Mouse (Mus musculus): ENCODE measurements around the gene Vtn.

Vtn gene

GRCm38 (mm10) chr11:78499004-78499403 lies at the start of gene Vtn:
Vtn (plus strand) TSS chr11:78499091.
- no peak for DNase-seq (ENCODE audit: low spot score in 2 of 2)

GRCm38 (mm10) chr11:78450337-78450736 lies 48.6 kb upstream of the Vtn start:
- no peak for DNase-seq (ENCODE audit: low spot score in 2 of 2)

- peak; percentile 35 to 66 for DNase-seq (ENCODE audit: low spot score in 2 of 2)
Measured at GRCm38 (mm10) chr11:78453675-78454074, 45.2 kb upstream of the Vtn start.

- no peak for DNase-seq (ENCODE audit: low spot score in 2 of 2)
Measured at GRCm38 (mm10) chr11:78454276-78454675, 44.6 kb upstream of the Vtn start.

GRCm38 (mm10) chr11:78455308-78455707 lies 43.6 kb upstream of the Vtn start:
- peak; percentile 28 to 48 for DNase-seq (ENCODE audit: low spot score in 2 of 2)

- DNase-seq (ENCODE audit: low spot score in 2 of 2) = no peak
Measured at GRCm38 (mm10) chr11:78458740-78459139, 40.2 kb upstream of the Vtn start.

- DNase-seq (ENCODE audit: low spot score in 2 of 2) = no peak
Measured at GRCm38 (mm10) chr11:78461894-78462293, 37.0 kb upstream of the Vtn start.

- no peak for DNase-seq (ENCODE audit: low spot score in 2 of 2)
Measured at GRCm38 (mm10) chr11:78462669-78463068, 36.2 kb upstream of the Vtn start.

GRCm38 (mm10) chr11:78463286-78464036 lies 35.4 kb upstream of the Vtn start:
- DNase-seq (ENCODE audit: low spot score in 2 of 2) = no peak

GRCm38 (mm10) chr11:78465116-78465515 lies 33.8 kb upstream of the Vtn start:
- DNase-seq (ENCODE audit: low spot score in 2 of 2) = no peak

- DNase-seq (ENCODE audit: low spot score in 2 of 2) = peak; percentile 72 to 82
Measured at GRCm38 (mm10) chr11:78465568-78466180, 33.2 kb upstream of the Vtn start, which contains the start of gene Slc46a1. Slc46a1 (plus strand) TSS chr11:78465697.

- no peak for DNase-seq (ENCODE audit: low spot score in 2 of 2)
Measured at GRCm38 (mm10) chr11:78466242-78466912, 32.5 kb upstream of the Vtn start.

GRCm38 (mm10) chr11:78467515-78467914 lies 31.4 kb upstream of the Vtn start:
- DNase-seq (ENCODE audit: low spot score in 2 of 2) = no peak

GRCm38 (mm10) chr11:78467932-78468331 lies 31.0 kb upstream of the Vtn start:
- no peak for DNase-seq (ENCODE audit: low spot score in 2 of 2)

GRCm38 (mm10) chr11:78471326-78472103 lies 27.4 kb upstream of the Vtn start:
- no peak for DNase-seq (ENCODE audit: low spot score in 2 of 2)

- no peak for DNase-seq (ENCODE audit: low spot score in 2 of 2)
Measured at GRCm38 (mm10) chr11:78475289-78475688, 23.6 kb upstream of the Vtn start.

- DNase-seq (ENCODE audit: low spot score in 2 of 2) = no peak
Measured at GRCm38 (mm10) chr11:78483639-78484038, 15.3 kb upstream of the Vtn start.

GRCm38 (mm10) chr11:78488168-78488567 lies 10.7 kb upstream of the Vtn start:
- DNase-seq (ENCODE audit: low spot score in 2 of 2) = peak; percentile 55 to 69

- no peak for DNase-seq (ENCODE audit: low spot score in 2 of 2)
Measured at GRCm38 (mm10) chr11:78490781-78491241, 8.1 kb upstream of the Vtn start.

- DNase-seq (ENCODE audit: low spot score in 2 of 2) = no peak
Measured at GRCm38 (mm10) chr11:78495904-78496303, 3.0 kb upstream of the Vtn start.

- DNase-seq (ENCODE audit: low spot score in 2 of 2) = no peak
Measured at GRCm38 (mm10) chr11:78497071-78497541, 1.8 kb upstream of the Vtn start.

Data from urinary bladder, postnatal 36 days (tissue).